Mouse (Mus musculus) MEL-GATA-1-ER (cell line): ENCODE measurements around the gene Gm9376.

ENCODE experiments used
- DNase-seq: peaks from one replicate; pipeline ENCODE4 v3.0.0-alpha.2; 2012; ENCODE audit warnings: low read depth; ENCODE audit errors: extremely low read depth

Gene Gm9376

GRCm38 (mm10) chr14:118266660-118267059 lies at the start of gene Gm9376:
Gene Gm9376 (plus strand): TSS chr14:118266960.
- no peak for DNase-seq

- DNase-seq, result no peak
These were observed 45.9 kb upstream of the Gm9376 start for GRCm38 (mm10) chr14:118220885-118221284.

- DNase-seq, result no peak
These were observed 41.6 kb upstream of the Gm9376 start for GRCm38 (mm10) chr14:118225061-118225743.

- DNase-seq, result no peak
These were observed 40.8 kb upstream of the Gm9376 start for GRCm38 (mm10) chr14:118225911-118226310.

GRCm38 (mm10) chr14:118226471-118227155 lies 40.1 kb upstream of the Gm9376 start:
- no peak for DNase-seq

- DNase-seq, result no peak
These were observed 34.3 kb upstream of the Gm9376 start for GRCm38 (mm10) chr14:118232381-118232970.

GRCm38 (mm10) chr14:118233786-118234540 lies 32.8 kb upstream of the Gm9376 start:
- no peak for DNase-seq

- no peak for DNase-seq
These were observed 32.1 kb upstream of the Gm9376 start for GRCm38 (mm10) chr14:118234541-118235210.

- no peak for DNase-seq
These were observed 31.3 kb upstream of the Gm9376 start for GRCm38 (mm10) chr14:118235361-118235972.

GRCm38 (mm10) chr14:118235973-118236885 lies 30.5 kb upstream of the Gm9376 start:
- DNase-seq, result no peak

GRCm38 (mm10) chr14:118236886-118237289 lies 29.9 kb upstream of the Gm9376 start, which contains the start of gene Sox21:
Gene Sox21 (minus strand): TSS chr14:118237030.
- no peak for DNase-seq

- no peak for DNase-seq
These were observed 29.0 kb upstream of the Gm9376 start for GRCm38 (mm10) chr14:118237786-118238185.

- DNase-seq, result no peak
These were observed 27.4 kb upstream of the Gm9376 start for GRCm38 (mm10) chr14:118239351-118239750.

GRCm38 (mm10) chr14:118241416-118241815 lies 25.3 kb upstream of the Gm9376 start:
- DNase-seq, result no peak

- no peak for DNase-seq
These were observed 13.4 kb upstream of the Gm9376 start for GRCm38 (mm10) chr14:118253381-118253780.

- DNase-seq, result no peak
These were observed 2.1 kb downstream of the Gm9376 start for GRCm38 (mm10) chr14:118268849-118269248.

GRCm38 (mm10) chr14:118272594-118273555 lies 6.1 kb downstream of the Gm9376 start:
- DNase-seq, result no peak

GRCm38 (mm10) chr14:118277704-118278498 lies 11.1 kb downstream of the Gm9376 start:
- no peak for DNase-seq
